Mouse (Mus musculus): Measurements from ENCODE around the gene Itpr3.

The Itpr3 gene

GRCm38 (mm10) chr17:27038335-27039050 lies 18.6 kb upstream of the Itpr3 start:
- no peak for DNase-seq (ENCODE audit: low spot score)

- DNase-seq (ENCODE audit: low spot score): no peak
Observed at GRCm38 (mm10) chr17:27039432-27040102, 17.5 kb upstream of the Itpr3 start.

- DNase-seq (ENCODE audit: low spot score): peak; percentile 66
Observed at GRCm38 (mm10) chr17:27040304-27041045, 16.6 kb upstream of the Itpr3 start.

- DNase-seq (ENCODE audit: low spot score): no peak
Observed at GRCm38 (mm10) chr17:27041046-27041786, 15.9 kb upstream of the Itpr3 start.

GRCm38 (mm10) chr17:27041787-27042055 lies 15.4 kb upstream of the Itpr3 start:
- DNase-seq (ENCODE audit: low spot score): no peak

GRCm38 (mm10) chr17:27042840-27043239 lies 14.3 kb upstream of the Itpr3 start:
- DNase-seq (ENCODE audit: low spot score): no peak

- no peak for DNase-seq (ENCODE audit: low spot score)
Observed at GRCm38 (mm10) chr17:27045164-27045563, 11.9 kb upstream of the Itpr3 start.

- DNase-seq (ENCODE audit: low spot score): no peak
Observed at GRCm38 (mm10) chr17:27047762-27048444, 9.2 kb upstream of the Itpr3 start.

GRCm38 (mm10) chr17:27048445-27049239 lies 8.5 kb upstream of the Itpr3 start:
- DNase-seq (ENCODE audit: low spot score): peak; percentile 36

GRCm38 (mm10) chr17:27050853-27051252 lies 6.3 kb upstream of the Itpr3 start:
- DNase-seq (ENCODE audit: low spot score): no peak

GRCm38 (mm10) chr17:27051514-27051913 lies 5.6 kb upstream of the Itpr3 start:
- DNase-seq (ENCODE audit: low spot score): no peak

GRCm38 (mm10) chr17:27056170-27056569 lies 934 bp upstream of the Itpr3 start:
- peak; percentile 77 for DNase-seq (ENCODE audit: low spot score)

GRCm38 (mm10) chr17:27057517-27058055 lies 482 bp downstream of the Itpr3 start:
- no peak for DNase-seq (ENCODE audit: low spot score)

GRCm38 (mm10) chr17:27060698-27061097 lies 3.6 kb downstream of the Itpr3 start:
- no peak for DNase-seq (ENCODE audit: low spot score)

- DNase-seq (ENCODE audit: low spot score): no peak
Observed at GRCm38 (mm10) chr17:27061727-27062126, 4.6 kb downstream of the Itpr3 start.

- no peak for DNase-seq (ENCODE audit: low spot score)
Observed at GRCm38 (mm10) chr17:27062684-27063083, 5.6 kb downstream of the Itpr3 start.

- DNase-seq (ENCODE audit: low spot score): no peak
Observed at GRCm38 (mm10) chr17:27063717-27064116, 6.6 kb downstream of the Itpr3 start.

- no peak for DNase-seq (ENCODE audit: low spot score)
Observed at GRCm38 (mm10) chr17:27064195-27064594, 7.1 kb downstream of the Itpr3 start.

- DNase-seq (ENCODE audit: low spot score): no peak
Observed at GRCm38 (mm10) chr17:27066065-27066464, 9.0 kb downstream of the Itpr3 start.

GRCm38 (mm10) chr17:27069071-27069470 lies 12.0 kb downstream of the Itpr3 start:
- DNase-seq (ENCODE audit: low spot score): no peak

GRCm38 (mm10) chr17:27070913-27071312 lies 13.8 kb downstream of the Itpr3 start:
- DNase-seq (ENCODE audit: low spot score): no peak

Data from embryo, embryonic 10 days (tissue).